Mouse (Mus musculus) mouse trophoblast stem cell (cell line): Measurements from ENCODE around the gene Cog3.

ENCODE experiments used
- in situ Hi-C, 2 experiments: fragments of 300-500 bp; cut with MseI, MboI; formaldehyde crosslinking; loops; 2 replicates in 1 of 2; 3 replicates in 1 of 2; pipeline ENCODE4 v1.15.1; 2025

Cog3 gene

GRCm38 (mm10) chr14:75761028-75761805 is 6.9 kb upstream of the Cog3 start:
- in situ Hi-C loops: no loop called here

GRCm38 (mm10) chr14:75758401-75758800 is 4.1 kb upstream of the Cog3 start:
- in situ Hi-C loops: no loop called here

DNA sequence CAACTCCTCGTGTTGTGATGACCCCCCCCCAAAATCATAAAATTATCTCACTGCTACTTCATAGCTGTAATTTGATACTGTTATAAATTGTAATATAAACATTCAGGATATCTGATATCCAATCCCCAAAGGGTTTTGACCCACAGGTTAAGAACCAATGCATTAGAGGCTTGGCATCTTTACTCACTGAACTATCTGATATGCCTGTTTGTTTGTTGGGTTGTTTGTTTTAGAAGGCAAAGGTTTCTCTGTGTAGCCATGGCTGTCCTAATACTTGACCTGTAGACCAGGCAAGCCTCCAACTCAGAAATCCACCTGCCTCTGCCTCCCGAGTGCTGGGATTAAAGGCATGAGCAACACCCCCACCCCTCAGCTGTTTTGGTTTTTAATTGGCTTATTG is 3.5 kb upstream of the Cog3 start:
- in situ Hi-C loops: no loop called here

DNA sequence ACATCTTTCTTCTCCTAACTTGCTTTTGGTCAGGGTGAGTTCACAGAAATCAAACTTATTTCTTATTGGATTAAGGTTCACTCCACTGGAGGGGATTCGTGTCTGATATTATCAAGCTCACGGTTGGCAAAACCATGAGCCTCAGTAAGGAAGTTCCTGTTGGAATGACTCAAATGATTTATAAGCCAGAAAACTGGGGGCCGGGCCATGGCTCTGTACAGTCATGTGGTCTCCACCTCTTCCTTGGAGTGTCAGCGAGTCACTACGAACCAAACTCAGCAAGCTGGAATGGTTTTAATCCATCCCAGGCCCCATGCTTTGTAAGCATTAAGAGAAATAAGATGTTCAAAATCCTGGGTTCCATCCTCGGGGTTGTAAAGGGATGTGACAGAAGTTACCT is 2.7 kb upstream of the Cog3 start:
- in situ Hi-C loops: no loop called here

DNA sequence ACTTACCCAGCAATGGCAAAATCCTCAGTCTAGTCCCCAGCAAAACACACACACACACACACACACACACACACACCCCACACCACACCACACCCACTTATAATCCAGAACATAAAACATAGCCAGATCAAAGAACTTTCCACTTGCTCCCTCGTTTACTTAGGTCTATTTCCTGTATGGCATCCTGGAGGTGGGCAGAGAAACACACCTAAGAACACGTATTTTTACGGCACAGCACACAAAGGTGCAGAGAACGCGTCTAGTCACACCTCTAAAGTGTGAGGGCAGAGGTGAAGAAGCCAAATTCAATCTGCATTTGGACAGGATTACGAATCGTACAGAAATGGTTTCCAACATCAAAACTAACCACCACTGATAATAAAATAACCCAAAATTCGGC is 1.1 kb downstream of the Cog3 start:
- in situ Hi-C loops: no loop called here

DNA sequence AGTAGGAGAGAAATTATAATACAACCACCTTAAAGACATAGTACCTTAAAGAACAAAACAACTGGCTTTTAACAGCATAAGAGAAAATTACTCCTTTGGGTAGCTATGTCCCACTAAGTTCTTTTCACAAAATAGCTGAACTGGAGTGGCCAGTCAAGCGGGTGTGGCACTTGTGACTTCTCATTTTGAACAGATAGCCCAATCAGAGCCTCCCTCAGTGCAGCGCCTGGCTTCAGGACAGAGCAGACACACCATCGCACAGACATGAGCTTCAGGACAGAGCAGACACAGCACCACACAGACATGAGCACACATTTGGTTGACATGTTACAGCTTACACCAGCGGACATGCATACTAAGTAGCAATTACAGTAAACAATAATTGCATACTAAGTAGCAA is 3.3 kb downstream of the Cog3 start:
- in situ Hi-C loops: no loop called here

DNA sequence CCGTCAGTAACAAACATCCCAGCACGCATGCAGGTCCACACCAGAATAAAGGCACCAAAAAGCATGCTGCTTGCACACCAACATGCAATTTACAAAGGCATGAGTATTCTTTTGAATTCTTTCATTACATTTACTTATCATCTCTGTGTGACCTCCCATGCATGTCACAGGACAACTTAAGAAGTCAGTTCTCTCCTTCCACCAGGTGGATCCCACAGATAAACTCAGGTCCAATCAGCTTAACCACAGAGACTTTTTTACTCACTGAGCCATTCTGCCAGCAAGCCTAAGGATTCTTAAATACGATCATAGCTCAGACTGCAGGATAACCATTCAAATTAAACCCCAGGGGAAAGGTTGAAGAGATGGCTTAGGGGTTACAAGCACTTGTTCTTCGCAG is 5.2 kb downstream of the Cog3 start:
- in situ Hi-C loops: no loop called here

GRCm38 (mm10) chr14:75747960-75748359 is 6.4 kb downstream of the Cog3 start:
- in situ Hi-C loops: no loop called here

DNA sequence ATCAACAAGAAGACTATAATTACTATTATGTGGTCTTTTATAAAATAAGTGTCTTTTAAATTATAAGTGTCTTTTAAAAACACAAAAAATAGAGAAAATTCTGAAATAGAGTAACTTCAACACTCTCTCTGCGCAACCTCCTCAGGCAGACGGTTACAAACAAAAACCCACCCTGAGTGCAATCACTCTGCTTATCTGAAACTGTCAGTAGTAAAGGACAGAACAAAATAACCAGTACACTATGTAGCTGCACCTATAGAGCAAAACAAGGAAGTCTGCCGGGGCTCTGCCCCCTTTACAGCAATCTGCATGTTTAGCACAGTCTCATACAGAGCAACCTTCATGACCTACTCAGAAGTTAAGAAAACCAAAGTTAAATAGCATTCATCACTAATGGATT is 12.4 kb downstream of the Cog3 start:
- in situ Hi-C loops: no loop called here

- in situ Hi-C loops: loop anchor here in 1 of 2 experiments (5.0 kb wide), 1 partner anchor 52 kb away; the partner anchor contains the start of gene Slc25a30
Measured at GRCm38 (mm10) chr14:75735597-75735996, 18.7 kb downstream of the Cog3 start.

GRCm38 (mm10) chr14:75732631-75733030 is 21.7 kb downstream of the Cog3 start:
- in situ Hi-C loops: no loop called here

DNA sequence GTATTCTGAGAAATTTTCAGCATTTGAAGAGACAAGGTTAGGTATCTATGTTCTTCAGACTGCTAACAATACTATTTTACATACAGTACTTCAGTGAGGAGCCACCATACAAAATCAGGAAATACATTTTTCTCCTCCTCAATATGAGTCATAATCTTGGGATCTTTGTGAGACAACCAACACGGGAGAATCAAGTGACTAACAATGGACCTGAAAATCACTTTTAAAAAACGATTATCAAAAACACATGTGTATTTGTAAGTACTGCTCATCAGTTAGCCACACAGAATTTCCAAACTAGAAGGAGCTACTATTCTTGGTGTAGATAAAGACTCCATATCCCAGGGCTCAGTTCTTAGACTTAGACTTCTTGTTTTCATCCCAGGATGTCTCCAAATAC is 23.0 kb downstream of the Cog3 start:
- in situ Hi-C loops: no loop called here

GRCm38 (mm10) chr14:75728111-75728510 is 26.2 kb downstream of the Cog3 start:
- in situ Hi-C loops: no loop called here

DNA sequence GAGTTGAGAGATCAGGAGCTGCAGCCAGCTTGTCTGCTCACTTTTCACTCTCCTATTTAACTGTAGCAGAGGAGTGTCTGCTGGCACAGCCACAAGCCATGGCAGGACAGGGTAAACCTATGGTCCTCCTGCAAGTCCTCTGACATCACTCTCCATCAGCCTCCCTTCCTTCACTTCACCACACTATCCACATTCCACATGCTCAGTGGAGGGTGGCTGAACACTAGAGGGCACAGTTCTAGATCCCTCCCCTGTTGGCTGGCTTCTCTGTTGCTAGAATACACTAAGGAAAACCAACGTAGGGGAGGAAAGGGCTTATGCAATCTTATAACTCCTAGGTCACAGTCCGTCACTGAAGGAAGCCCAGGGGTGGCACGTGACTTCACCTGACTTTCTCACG is 27.3 kb downstream of the Cog3 start:
- in situ Hi-C loops: no loop called here

DNA sequence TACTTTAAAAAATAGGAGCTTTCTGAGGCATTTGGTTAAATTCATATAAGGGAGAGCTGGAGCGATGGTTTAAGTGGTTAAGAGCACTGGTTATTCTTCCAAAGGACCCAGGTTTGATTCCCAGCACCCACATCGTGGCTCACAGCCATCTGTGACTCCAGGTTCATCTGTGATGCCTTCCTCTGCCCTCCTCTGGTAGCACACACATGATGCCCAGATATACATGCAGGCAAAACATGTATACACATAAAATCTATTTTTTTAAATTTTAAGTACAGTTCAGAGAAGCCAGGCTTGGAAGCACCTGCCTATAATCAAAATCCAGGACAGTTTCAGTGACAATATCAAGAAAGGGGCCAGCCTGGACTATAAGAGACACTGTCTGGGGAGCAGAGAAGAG is 31.5 kb downstream of the Cog3 start:
- in situ Hi-C loops: no loop called here

DNA sequence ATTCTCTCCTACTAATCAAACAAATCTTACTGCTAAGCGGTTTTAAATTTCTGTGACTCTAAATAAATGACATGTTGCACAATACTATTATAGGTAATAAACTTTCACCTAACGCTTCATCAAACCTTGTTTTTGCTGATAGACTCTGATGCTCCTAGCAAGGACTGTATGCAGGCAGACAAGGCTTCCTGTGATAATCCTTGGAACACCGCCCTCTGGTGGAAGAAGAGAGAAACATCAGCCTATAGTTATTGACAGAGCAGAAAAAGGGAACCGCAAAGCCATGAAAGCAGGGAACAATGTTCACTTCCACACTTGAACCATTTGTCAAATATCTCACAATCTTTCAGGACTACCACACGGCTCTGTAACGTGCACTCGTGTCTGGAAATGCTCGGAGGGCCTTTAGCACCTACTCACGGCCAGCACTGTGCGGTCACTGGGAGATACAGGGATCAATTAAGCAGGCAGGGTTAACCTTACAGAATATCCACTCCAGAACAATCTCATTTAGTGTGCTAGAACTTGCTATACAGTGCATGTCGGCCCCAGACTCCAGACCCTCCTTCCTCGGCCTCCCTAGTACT is 32.2 kb downstream of the Cog3 start:
- in situ Hi-C loops: no loop called here

DNA sequence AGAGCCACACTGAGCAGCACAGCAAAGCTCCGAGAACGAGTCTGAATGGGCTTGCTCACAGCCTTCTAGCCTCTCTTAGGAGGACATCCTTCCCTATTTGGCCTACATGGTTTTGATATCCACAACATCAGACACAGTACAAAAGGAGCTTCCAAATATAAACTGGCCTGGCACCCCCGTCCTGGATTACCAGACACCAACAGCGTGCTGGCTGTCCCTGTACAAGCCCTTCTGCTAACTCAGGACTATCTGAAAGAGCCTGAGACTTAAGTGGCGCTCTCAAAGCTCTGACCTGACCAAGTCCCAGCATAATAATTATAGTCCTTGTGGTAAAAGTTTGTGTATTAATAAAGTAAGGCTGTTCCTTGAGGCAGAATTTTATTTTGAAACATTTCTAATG is 34.2 kb downstream of the Cog3 start:
- in situ Hi-C loops: no loop called here

GRCm38 (mm10) chr14:75716410-75716809 is 37.9 kb downstream of the Cog3 start:
- in situ Hi-C loops: no loop called here

GRCm38 (mm10) chr14:75713661-75714060 is 40.7 kb downstream of the Cog3 start:
- in situ Hi-C loops: no loop called here

GRCm38 (mm10) chr14:75712687-75713086 is 41.6 kb downstream of the Cog3 start:
- in situ Hi-C loops: no loop called here

GRCm38 (mm10) chr14:75711731-75712130 is 42.6 kb downstream of the Cog3 start:
- in situ Hi-C loops: no loop called here

DNA sequence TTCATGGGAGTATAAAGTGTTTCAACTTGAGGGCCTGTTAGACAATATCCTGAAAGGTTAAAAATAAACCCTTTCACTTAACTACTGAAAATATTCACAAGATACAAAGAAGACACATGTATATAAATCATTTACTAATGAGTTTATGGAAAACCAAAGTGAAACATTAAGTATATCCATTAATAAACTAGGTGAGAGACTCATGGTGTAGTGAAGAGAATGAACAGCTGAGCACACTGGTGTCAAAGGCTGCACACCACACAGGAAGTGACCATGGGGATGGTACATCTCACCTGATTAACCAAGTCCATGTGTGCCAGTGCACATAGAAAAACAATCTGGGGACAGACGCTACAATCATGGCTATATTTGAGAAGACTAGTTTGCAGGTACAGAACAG is 45.3 kb downstream of the Cog3 start:
- in situ Hi-C loops: no loop called here

GRCm38 (mm10) chr14:75707771-75708170 is 46.5 kb downstream of the Cog3 start:
- in situ Hi-C loops: no loop called here

DNA sequence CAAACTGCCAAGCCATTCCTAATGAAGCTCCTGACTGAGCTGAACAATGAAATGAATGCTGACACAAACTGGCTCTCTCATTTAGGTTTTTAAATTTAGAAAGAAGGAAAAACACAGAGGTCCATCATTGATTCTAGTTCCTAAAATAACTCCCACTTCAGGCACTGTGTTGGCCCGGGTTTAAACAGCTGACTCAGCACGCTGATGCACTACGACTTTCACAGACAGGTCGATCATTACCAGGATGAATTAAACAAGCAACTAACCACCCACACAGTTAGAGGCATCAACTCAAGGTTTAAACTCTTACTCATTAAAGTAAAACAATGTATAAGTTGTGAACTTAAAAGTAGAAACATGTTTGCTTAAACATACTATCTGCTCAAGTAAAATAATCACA is 47.7 kb downstream of the Cog3 start:
- in situ Hi-C loops: no loop called here
